Mouse (Mus musculus): Measurements from ENCODE around the gene Frk.
"Not testable (repeated sequence)": the region's sequence is repeated elsewhere in the genome, so short reads cannot be mapped to it uniquely, and the experiment has no call there.

Gene Frk

GRCm38 (mm10) chr10:34483297-34484013 is at the start of gene Frk:
Frk (plus strand) TSS chr10:34483399.
- no peak for DNase-seq (ENCODE audit: low spot score in 2 of 2)

GRCm38 (mm10) chr10:34434191-34434590 is 49.0 kb upstream of the Frk start:
- DNase-seq (ENCODE audit: low spot score in 2 of 2), result not testable (repeated sequence)

- no peak for DNase-seq (ENCODE audit: low spot score in 2 of 2)
These were observed 33.7 kb upstream of the Frk start for GRCm38 (mm10) chr10:34449469-34449868.

GRCm38 (mm10) chr10:34461451-34461850 is 21.7 kb upstream of the Frk start:
- DNase-seq (ENCODE audit: low spot score in 2 of 2), result no peak

GRCm38 (mm10) chr10:34464321-34464720 is 18.9 kb upstream of the Frk start:
- no peak for DNase-seq (ENCODE audit: low spot score in 2 of 2)

- no peak for DNase-seq (ENCODE audit: low spot score in 2 of 2)
These were observed 14.2 kb upstream of the Frk start for GRCm38 (mm10) chr10:34469037-34469436.

GRCm38 (mm10) chr10:34479942-34480455 is 3.2 kb upstream of the Frk start:
- no peak for DNase-seq (ENCODE audit: low spot score in 2 of 2)

DNA sequence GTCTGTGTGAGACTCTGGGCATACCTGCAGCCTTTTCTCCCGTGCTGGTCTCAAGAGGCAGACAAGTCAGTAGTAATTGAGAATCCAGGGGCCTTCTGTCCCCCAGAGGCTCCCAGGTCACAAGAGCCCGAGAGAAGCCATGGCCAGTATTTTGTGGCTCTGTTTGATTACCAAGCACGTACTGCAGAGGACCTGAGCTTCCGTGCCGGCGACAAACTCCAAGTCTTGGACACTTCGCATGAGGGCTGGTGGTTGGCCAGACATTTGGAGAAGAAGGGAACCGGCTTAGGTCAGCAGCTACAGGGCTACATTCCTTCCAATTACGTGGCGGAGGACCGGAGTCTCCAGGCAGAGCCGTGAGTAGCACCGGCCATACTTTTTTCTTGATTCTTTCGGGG is 814 bp downstream of the Frk start:
- no peak for DNase-seq (ENCODE audit: low spot score in 2 of 2)

- DNase-seq (ENCODE audit: low spot score in 2 of 2), result no peak
These were observed 1.9 kb downstream of the Frk start for GRCm38 (mm10) chr10:34485079-34485478.

DNA sequence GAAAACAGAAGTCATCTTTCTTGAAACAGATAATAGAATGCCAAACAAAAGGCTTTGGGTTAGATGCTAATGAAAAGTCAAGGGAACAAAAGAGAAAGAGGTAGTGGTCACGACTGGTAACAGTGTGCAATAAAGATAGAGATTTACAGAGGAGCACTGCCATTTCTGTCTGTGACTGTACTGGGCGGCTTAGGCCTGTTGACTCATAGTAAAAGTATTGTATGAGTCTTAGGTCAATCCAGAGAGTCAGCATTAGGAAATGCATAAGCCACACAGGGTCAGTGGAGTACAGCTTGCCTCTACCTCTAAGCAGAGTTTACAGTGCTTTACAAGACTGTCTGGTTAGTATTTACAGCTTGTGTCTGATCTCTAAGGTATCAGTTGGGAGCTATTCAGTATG is 24.6 kb downstream of the Frk start:
- no peak for DNase-seq (ENCODE audit: low spot score in 2 of 2)

GRCm38 (mm10) chr10:34508593-34508992 is 25.4 kb downstream of the Frk start:
- DNase-seq (ENCODE audit: low spot score in 2 of 2), result no peak

GRCm38 (mm10) chr10:34509256-34509655 is 26.1 kb downstream of the Frk start:
- DNase-seq (ENCODE audit: low spot score in 2 of 2), result no peak

- no peak for DNase-seq (ENCODE audit: low spot score in 2 of 2)
These were observed 28.0 kb downstream of the Frk start for GRCm38 (mm10) chr10:34511192-34511591.

DNA sequence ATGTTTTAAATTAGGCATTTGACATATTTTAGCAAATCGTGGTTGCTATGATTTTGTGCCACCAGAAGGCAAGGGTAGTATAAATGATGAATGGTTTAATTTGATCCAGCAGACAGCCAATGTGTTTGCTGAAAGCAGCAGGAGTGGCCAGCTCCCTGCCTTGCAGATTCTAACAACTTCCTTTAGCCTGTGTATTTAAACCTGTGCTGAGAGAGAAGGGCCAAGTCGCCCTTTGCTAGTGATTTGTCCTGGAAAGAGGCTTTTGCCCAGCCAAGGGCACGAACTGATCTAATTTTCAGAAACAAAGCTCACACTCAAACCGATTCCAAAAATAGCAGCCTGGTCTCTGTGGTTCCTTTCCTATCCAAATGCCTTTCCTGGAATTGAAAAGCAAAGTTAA is 29.4 kb downstream of the Frk start:
- no peak for DNase-seq (ENCODE audit: low spot score in 2 of 2)

DNA sequence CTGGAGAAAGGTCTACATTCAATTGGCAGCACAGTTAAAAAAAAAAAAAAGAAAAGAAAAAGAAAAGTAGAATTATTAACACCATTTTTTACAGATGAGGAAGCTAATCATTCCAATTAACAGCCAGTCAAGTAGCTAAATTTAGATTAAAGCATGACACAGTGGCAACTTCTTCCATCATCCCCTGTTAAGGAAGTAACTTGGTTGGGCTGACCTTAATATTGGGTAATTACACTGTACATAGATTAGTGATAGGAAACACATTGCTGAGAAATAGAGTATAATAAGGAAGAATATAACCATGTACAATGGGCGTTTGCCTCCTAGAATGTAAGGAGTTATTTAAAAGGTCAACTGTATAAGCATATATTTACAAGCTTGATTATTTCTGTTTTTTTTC is 42.4 kb downstream of the Frk start:
- DNase-seq (ENCODE audit: low spot score in 2 of 2), result no peak

GRCm38 (mm10) chr10:34531766-34532165 is 48.6 kb downstream of the Frk start:
- no peak for DNase-seq (ENCODE audit: low spot score in 2 of 2)

GRCm38 (mm10) chr10:34532507-34532906 is 49.3 kb downstream of the Frk start:
- no peak for DNase-seq (ENCODE audit: low spot score in 2 of 2)

DNA sequence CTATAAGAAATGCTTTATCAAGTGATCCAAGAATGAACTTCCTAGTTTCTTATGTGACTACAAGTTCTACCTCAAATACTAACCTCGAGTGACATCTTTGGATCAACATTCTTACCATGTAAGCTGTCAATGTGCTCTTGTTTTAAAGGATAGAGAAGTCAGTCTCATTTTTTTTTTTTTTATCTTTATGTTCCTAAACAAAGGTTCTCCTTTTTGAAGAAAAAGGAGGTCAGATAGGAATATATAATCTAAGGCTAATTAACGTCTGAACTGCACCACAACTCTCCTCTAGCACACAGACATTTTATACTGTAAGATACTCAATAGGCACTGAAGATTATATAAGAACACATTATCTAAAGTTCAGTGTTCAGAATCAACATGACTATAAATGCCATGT is 57.5 kb downstream of the Frk start:
- no peak for DNase-seq (ENCODE audit: low spot score in 2 of 2)

GRCm38 (mm10) chr10:34541717-34542490 is 58.7 kb downstream of the Frk start:
- DNase-seq (ENCODE audit: low spot score in 2 of 2), result no peak

- DNase-seq (ENCODE audit: low spot score in 2 of 2), result no peak
These were observed 67.4 kb downstream of the Frk start for GRCm38 (mm10) chr10:34550612-34551011.

GRCm38 (mm10) chr10:34551636-34552035 is 68.4 kb downstream of the Frk start:
- no peak for DNase-seq (ENCODE audit: low spot score in 2 of 2)

DNA sequence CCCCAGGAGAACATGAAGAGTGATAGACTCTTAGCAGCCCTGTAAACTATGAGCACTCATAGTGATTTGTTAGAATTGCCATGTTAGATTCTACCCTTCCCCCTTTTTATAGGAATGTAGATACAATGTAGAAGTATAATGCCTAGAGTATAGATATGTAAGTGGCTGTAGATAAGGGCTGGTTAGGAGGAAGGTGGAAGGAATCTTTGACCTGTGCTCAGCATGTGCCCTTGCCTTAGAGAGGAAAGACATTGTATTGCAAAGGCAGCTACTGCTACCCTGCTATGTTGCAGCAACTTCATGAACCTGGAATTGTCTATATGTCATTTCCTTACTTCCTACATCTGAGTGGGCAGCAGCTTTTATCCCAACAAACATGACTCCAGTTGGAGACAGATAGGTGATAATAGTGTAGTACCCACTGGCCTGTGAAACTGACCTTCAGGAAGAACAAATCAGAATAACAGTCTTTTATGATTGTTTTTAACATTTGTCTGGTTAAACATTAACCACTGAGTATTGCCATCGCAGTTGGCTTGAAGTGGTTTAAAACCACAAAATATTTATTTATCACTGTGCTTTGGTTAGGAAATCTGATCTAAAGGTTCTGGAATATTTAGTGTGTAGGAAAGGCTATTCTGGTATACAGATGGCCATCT is 80.4 kb downstream of the Frk start:
- no peak for DNase-seq (ENCODE audit: low spot score in 2 of 2)

DNA sequence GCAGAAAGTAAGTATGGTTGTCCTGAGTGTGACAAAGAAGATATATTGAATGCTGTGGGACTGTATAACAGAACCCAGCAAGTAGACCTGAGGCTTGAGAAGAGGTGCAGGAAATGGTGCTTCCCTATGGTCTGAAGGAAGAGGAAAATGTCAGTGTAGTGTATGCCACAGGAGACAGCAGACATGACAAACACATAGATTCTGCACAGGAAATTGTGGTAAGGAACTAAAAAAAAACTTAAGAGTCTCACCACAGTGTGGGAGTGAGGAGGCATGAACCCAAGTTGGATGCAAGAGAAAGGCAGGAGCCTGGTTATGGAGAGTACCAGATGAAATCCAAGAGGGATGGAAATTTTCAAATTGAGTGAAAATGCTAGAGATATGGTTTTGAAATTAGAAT is 132.3 kb downstream of the Frk start:
- DNase-seq (ENCODE audit: low spot score in 2 of 2), result no peak
